Mouse (Mus musculus) myocyte (in vitro differentiated cells): ENCODE results near the gene Cox8b.

Experiments used
- CEBPB ChIP-seq: IDR thresholded peaks from 2 replicates; pipeline ENCODE4 v1.6.1; 2011; ENCODE audit warnings: mild to moderate bottlenecking, moderate library complexity; ENCODE audit not compliant: poor library complexity, insufficient read depth, severe bottlenecking
- E2F4 ChIP-seq: IDR thresholded peaks from one replicate; pipeline ENCODE4 v1.6.1; 2011; ENCODE audit warnings: mild to moderate bottlenecking, control low read depth, moderate library complexity; ENCODE audit not compliant: insufficient read depth
- MAX ChIP-seq: IDR thresholded peaks from one replicate; pipeline ENCODE4 v1.6.1; 2011; ENCODE audit warnings: low read depth, mild to moderate bottlenecking, control low read depth
- POLR2A ChIP-seq: IDR thresholded peaks from one replicate; pipeline ENCODE4 v1.6.1; 2011; ENCODE audit warnings: low read depth, mild to moderate bottlenecking, control low read depth, moderate library complexity; ENCODE audit not compliant: insufficient read length
- POLR2AphosphoS2 ChIP-seq: IDR thresholded peaks from one replicate; pipeline ENCODE4 v1.6.1; 2011; ENCODE audit warnings: low read depth, control low read depth; ENCODE audit not compliant: insufficient read length
- TCF12 ChIP-seq: IDR thresholded peaks from one replicate; pipeline ENCODE4 v1.6.1; 2011; ENCODE audit warnings: mild to moderate bottlenecking, control low read depth; ENCODE audit not compliant: poor library complexity, insufficient read depth, severe bottlenecking
- TCF3 ChIP-seq: IDR thresholded peaks from one replicate; pipeline ENCODE4 v1.6.1; 2011; ENCODE audit warnings: low read depth, control low read depth; ENCODE audit not compliant: insufficient read length
- USF1 ChIP-seq: IDR thresholded peaks from one replicate; pipeline ENCODE4 v1.6.1; 2011; ENCODE audit warnings: low read depth, mild to moderate bottlenecking, control low read depth, moderate library complexity

DNA sequence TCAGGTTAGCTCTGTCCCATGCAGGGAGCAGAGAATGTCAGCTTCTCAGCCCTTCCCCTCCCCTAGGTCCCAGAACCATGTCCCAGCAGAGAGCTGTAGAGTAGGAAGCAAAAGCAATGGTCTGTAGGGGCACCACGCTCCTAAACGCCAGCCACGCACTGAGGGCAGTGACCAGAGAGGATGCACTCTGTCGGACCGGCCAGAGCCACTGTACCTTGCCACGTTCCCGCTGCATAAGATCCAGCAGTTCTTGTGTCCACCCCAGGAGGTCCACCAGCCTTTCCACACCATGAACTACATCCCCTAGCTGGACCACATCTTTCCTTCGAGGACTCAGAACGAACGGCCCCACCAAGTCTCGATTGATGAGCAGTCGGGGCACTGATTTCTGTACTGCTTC is 35.5 kb downstream of the Cox8b start:
- TF ChIP-seq USF1 (no peak), POLR2A (peak; percentile 32), POLR2AphosphoS2 (peak; percentile 98), TCF12 (no peak), MAX (no peak), CEBPB (no peak), E2F4 (no peak), TCF3 (no peak)
